Mouse (Mus musculus): ENCODE results near the gene Gm42669. TPM values are rescaled to one million over a fixed set of nuclear protein-coding genes. Genes with fewer than 3 reads are reported as not detected.

Gm42669 gene
- total RNA-seq, 2 experiments from 2014 or later, result 0.34 TPM; not detected in 1

Other genes starting within 250 kb of the Gm42669 start
- gene Tgfbr3, start 218.0 kb upstream of the Gm42669 start, total RNA-seq (2015; ENCODE audit: low replicate concordance), result 1.5 and 1.9 TPM in 2 replicates
- 2.2 and 2.6 TPM in 2 replicates for gene Tgfbr3, start 218.0 kb upstream of the Gm42669 start, total RNA-seq (2017; ENCODE audit: low replicate concordance)
- not detected in 2 replicates for gene Brdt, start 176.5 kb upstream of the Gm42669 start, total RNA-seq (2015; ENCODE audit: low replicate concordance)
- gene Brdt, start 176.5 kb upstream of the Gm42669 start, total RNA-seq (2017; ENCODE audit: low replicate concordance), result not detected in 2 replicates
- gene Ephx4, start 104.9 kb upstream of the Gm42669 start, total RNA-seq (2015; ENCODE audit: low replicate concordance), result not detected in 2 replicates
- not detected in 2 replicates for gene Ephx4, start 104.9 kb upstream of the Gm42669 start, total RNA-seq (2017; ENCODE audit: low replicate concordance)
- not detected in 2 replicates for gene Lpcat2b, start 76.1 kb upstream of the Gm42669 start, total RNA-seq (2015; ENCODE audit: low replicate concordance)
- gene Lpcat2b, start 76.1 kb upstream of the Gm42669 start, total RNA-seq (2017; ENCODE audit: low replicate concordance), result not detected in 2 replicates
- gene Btbd8, start 69.6 kb upstream of the Gm42669 start, total RNA-seq (2015; ENCODE audit: low replicate concordance), result 1.9 and 3.1 TPM in 2 replicates
- 5.9 and 6.1 TPM in 2 replicates for gene Btbd8, start 69.6 kb upstream of the Gm42669 start, total RNA-seq (2017; ENCODE audit: low replicate concordance)
- gene 1700028K03Rik, start 27.1 kb downstream of the Gm42669 start, total RNA-seq (2015; ENCODE audit: low replicate concordance), result not detected in 2 replicates
- gene 1700028K03Rik, start 27.1 kb downstream of the Gm42669 start, total RNA-seq (2017; ENCODE audit: low replicate concordance), result 0.17 TPM in 1 of 2 replicates, not detected in the other
- 8.4 and 17.5 TPM in 2 replicates for gene Rpap2, start 89.8 kb downstream of the Gm42669 start, total RNA-seq (2015; ENCODE audit: low replicate concordance)
- 31.2 and 46.2 TPM in 2 replicates for gene Rpap2, start 89.8 kb downstream of the Gm42669 start, total RNA-seq (2017; ENCODE audit: low replicate concordance)
- gene Glmn, start 90.3 kb downstream of the Gm42669 start, total RNA-seq (2015; ENCODE audit: low replicate concordance), result 4.8 and 11.1 TPM in 2 replicates
- 14.5 and 16.0 TPM in 2 replicates for gene Glmn, start 90.3 kb downstream of the Gm42669 start, total RNA-seq (2017; ENCODE audit: low replicate concordance)
- gene Gfi1, start 218.4 kb downstream of the Gm42669 start, total RNA-seq (2015; ENCODE audit: low replicate concordance), result 6.1 and 14.6 TPM in 2 replicates
- gene Gfi1, start 218.4 kb downstream of the Gm42669 start, total RNA-seq (2017; ENCODE audit: low replicate concordance), result 13.2 and 13.4 TPM in 2 replicates